In genomic region chr11:20829993-20830685, GRCm38 (mm10) we compare ENCODE assay signal across 7 mouse cellular contexts. TPM values are rescaled to one million over a fixed set of nuclear protein-coding genes. Genes with fewer than 3 reads are reported as not detected.
DNase-seq lines count a peak whose midpoint lies in the region; ATAC-seq lines count a peak whose summit lies in the region.

No protein-coding gene starts in this region.

- H3K36me3 ChIP-seq in heart, embryonic 15.5 days = peaks cover 25% of the 10 kb centered on the region
- no peaks in the 10 kb centered on the region for H3K36me3 ChIP-seq in limb, embryonic 11.5 days (ENCODE audit: control insufficient read depth, insufficient read depth, low read length)
- peaks cover 8% of the 10 kb centered on the region; the same call in 1 of the 2 replicates for H3K36me3 ChIP-seq in midbrain, embryonic 15.5 days (replicated peaks)

- H3K4me1 ChIP-seq in brown adipose tissue, adult 24 weeks (ENCODE audit: control insufficient read depth, insufficient read depth, insufficient read length, low read length) = no peaks in the 10 kb centered on the region
- H3K4me1 ChIP-seq in heart, embryonic 15.5 days (replicated peaks) = peaks cover 14% of the 10 kb centered on the region
- H3K4me1 ChIP-seq in limb, embryonic 11.5 days (ENCODE audit: control insufficient read depth, insufficient read depth, low read length) = peaks cover 4% of the 10 kb centered on the region; the same call in 1 of the 2 replicates
- H3K4me1 ChIP-seq in midbrain, embryonic 15.5 days = peaks cover 30% of the 10 kb centered on the region

- H3K27me3 ChIP-seq in heart, embryonic 15.5 days = no peaks in the 10 kb centered on the region
- no peaks in the 10 kb centered on the region for H3K27me3 ChIP-seq in limb, embryonic 11.5 days (ENCODE audit: control insufficient read depth, insufficient read depth, low read length)
- no peaks in the 10 kb centered on the region for H3K27me3 ChIP-seq in midbrain, embryonic 15.5 days (replicated peaks)

- no peaks in the 10 kb centered on the region for H3K9me3 ChIP-seq in heart, embryonic 15.5 days (replicated peaks)
- no peaks in the 10 kb centered on the region for H3K9me3 ChIP-seq in limb, embryonic 11.5 days (ENCODE audit: control insufficient read depth, low read length)
- no peaks in the 10 kb centered on the region for H3K9me3 ChIP-seq in midbrain, embryonic 15.5 days

- 10% methylated on average over 23 of the region's 23 CpGs for WGBS in heart, embryonic 15.5 days
- WGBS in limb, embryonic 11.5 days = 12% methylated on average over 23 of the region's 23 CpGs
- 12% methylated on average over 23 of the region's 23 CpGs for WGBS in midbrain, embryonic 15.5 days

- peak overlapping the region; percentile 41; the same call in 1 of the 2 replicates for H3K27ac ChIP-seq in brown adipose tissue, adult 24 weeks (replicated peaks; ENCODE audit: low read depth, low read length)
- peak overlapping the region; percentile 92 for H3K27ac ChIP-seq in heart, embryonic 15.5 days
- peak overlapping the region; percentile 62 for H3K27ac ChIP-seq in limb, embryonic 11.5 days (replicated peaks; ENCODE audit: low read depth, low read length)
- peak overlapping the region; percentile 94 for H3K27ac ChIP-seq in midbrain, embryonic 15.5 days

- peak overlapping the region; percentile 95 for H3K9ac ChIP-seq in heart, embryonic 15.5 days
- H3K9ac ChIP-seq in limb, embryonic 11.5 days (ENCODE audit: low read length) = peak overlapping the region; percentile 87
- peak overlapping the region; percentile 87 for H3K9ac ChIP-seq in midbrain, embryonic 15.5 days

- peak; percentile 5 to 6 for DNase-seq in left cerebral cortex, adult 18-20 months (ENCODE audit: low spot score in 2 of 2)
- no peak for DNase-seq in left cerebral cortex, postnatal 10 days (ENCODE audit: extremely low spot score in 1 of 2, low spot score in 2 of 2)
- DNase-seq in limb, embryonic 11.5 days (ENCODE audit: low spot score) = peak; percentile 73
- no peak for DNase-seq in thymus, postnatal 14 days

- H3K4me2 ChIP-seq in heart, embryonic 15.5 days = peak overlapping the region; percentile 80
- H3K4me2 ChIP-seq in limb, embryonic 11.5 days (ENCODE audit: low read depth, severe bottlenecking) = peak overlapping the region; percentile 79
- H3K4me2 ChIP-seq in midbrain, embryonic 15.5 days = peak overlapping the region; percentile 79

- intact Hi-C loops in left cerebral cortex, postnatal 10 days (cut with DNase I) = no loop called here

- H3K4me3 ChIP-seq in brown adipose tissue, adult 24 weeks (ENCODE audit: insufficient read depth, low read depth, low read length) = peak overlapping the region; percentile 89
- H3K4me3 ChIP-seq in heart, embryonic 15.5 days = peak overlapping the region; percentile 92
- peak overlapping the region; percentile 78 for H3K4me3 ChIP-seq in limb, embryonic 11.5 days (ENCODE audit: low read depth, low read length)
- peak overlapping the region; percentile 85 for H3K4me3 ChIP-seq in midbrain, embryonic 15.5 days

- no peak for ATAC-seq in heart, embryonic 15.5 days (replicated peaks; ENCODE audit: insufficient number of reproducible peaks, insufficient read depth, low FRiP score, low read depth)
- no peak for ATAC-seq in limb, embryonic 11.5 days (ENCODE audit: insufficient number of reproducible peaks, low FRiP score, low TSS enrichment, low read depth)
- peak; percentile 48 for ATAC-seq in midbrain, embryonic 15.5 days (replicated peaks)

RNA-seq across cellular contexts. Expression of gene Lgalsl, which starts 0.7 kb away (rescaled TPM):
- 10 to 100 TPM; 77.9 to 85.3 TPM for total RNA-seq in left cerebral cortex, adult 18-20 months (2021)
- 100 to 1,000 TPM in 1 of 2 experiments, 10 to 100 TPM in 1; 99.8 to 102 TPM for total RNA-seq in left cerebral cortex, postnatal 10 days (2021)
- polyA plus RNA-seq in brown adipose tissue, adult 24 weeks (2012; ENCODE audit: insufficient read depth, insufficient read length, missing spikeins) = 13.3 and 13.9 TPM in 2 replicates
- polyA plus RNA-seq in heart, embryonic 15.5 days (2015; fragmentation: Nextera tagmentation; extraction: Ambion mirVana) = 34.8 and 36.5 TPM in 2 replicates
- polyA plus RNA-seq in limb, embryonic 11.5 days (2014; fragmentation: Nextera tagmentation; extraction: Ambion mirVana) = 28.1 and 29.6 TPM in 2 replicates
- polyA plus RNA-seq in midbrain, embryonic 15.5 days (2015; fragmentation: Nextera tagmentation; extraction: Ambion mirVana) = 76.2 and 80.7 TPM in 2 replicates

Comparison
In these comparisons a context has a peak if more than half of its experiments do, and no peak if none do; other contexts are left out.
1. DNase-seq: peak in left cerebral cortex, adult 18-20 months (2 of 2) and limb, embryonic 11.5 days (single experiment); none in left cerebral cortex, postnatal 10 days (0 of 2) and thymus, postnatal 14 days (single experiment).
2. H3K27ac ChIP-seq: peak in every context shown above with its lines; median percentile 94 in midbrain, embryonic 15.5 days; 92 in heart, embryonic 15.5 days; 62 in limb, embryonic 11.5 days; 41 in brown adipose tissue, adult 24 weeks.
3. Peak in every context shown above with its lines, with median percentiles within 50 percentile points of each other: H3K4me3 ChIP-seq, H3K4me2 ChIP-seq and H3K9ac ChIP-seq.